Mouse (Mus musculus) myocyte (in vitro differentiated cells): ENCODE data around the gene F2rl3.

Experiments
- E2F4 ChIP-seq: IDR thresholded peaks from one replicate; pipeline ENCODE4 v1.6.1; 2011; ENCODE audit warnings: mild to moderate bottlenecking, control low read depth, moderate library complexity; ENCODE audit not compliant: insufficient read depth
- POLR2A ChIP-seq: IDR thresholded peaks from one replicate; pipeline ENCODE4 v1.6.1; 2011; ENCODE audit warnings: low read depth, mild to moderate bottlenecking, control low read depth, moderate library complexity; ENCODE audit not compliant: insufficient read length
- POLR2AphosphoS2 ChIP-seq: IDR thresholded peaks from one replicate; pipeline ENCODE4 v1.6.1; 2011; ENCODE audit warnings: low read depth, control low read depth; ENCODE audit not compliant: insufficient read length
- SRF ChIP-seq: IDR thresholded peaks from one replicate; pipeline ENCODE4 v1.6.1; 2011; ENCODE audit warnings: low read depth; ENCODE audit not compliant: control insufficient read depth, insufficient read length
- TCF12 ChIP-seq: IDR thresholded peaks from one replicate; pipeline ENCODE4 v1.6.1; 2011; ENCODE audit warnings: mild to moderate bottlenecking, control low read depth; ENCODE audit not compliant: poor library complexity, insufficient read depth, severe bottlenecking
- USF1 ChIP-seq: IDR thresholded peaks from one replicate; pipeline ENCODE4 v1.6.1; 2011; ENCODE audit warnings: low read depth, mild to moderate bottlenecking, control low read depth, moderate library complexity

- TF ChIP-seq POLR2A (no peak), USF1 (no peak), TCF12 (no peak), E2F4 (no peak), POLR2AphosphoS2 (peak; percentile 20), SRF (no peak)
Observed at GRCm38 (mm10) chr8:72760216-72760615, 1.5 kb upstream of the F2rl3 start.
